Mouse (Mus musculus) kidney, postnatal 36 days (tissue): ENCODE data around the gene Cela3b.

Experiments used
- DNase-seq, 2 experiments: peaks; one replicate each; pipeline ENCODE4 v3.0.0; 2021 to 2022; ENCODE audit warnings: mixed read lengths in 2 of 2

The Cela3b gene

DNA sequence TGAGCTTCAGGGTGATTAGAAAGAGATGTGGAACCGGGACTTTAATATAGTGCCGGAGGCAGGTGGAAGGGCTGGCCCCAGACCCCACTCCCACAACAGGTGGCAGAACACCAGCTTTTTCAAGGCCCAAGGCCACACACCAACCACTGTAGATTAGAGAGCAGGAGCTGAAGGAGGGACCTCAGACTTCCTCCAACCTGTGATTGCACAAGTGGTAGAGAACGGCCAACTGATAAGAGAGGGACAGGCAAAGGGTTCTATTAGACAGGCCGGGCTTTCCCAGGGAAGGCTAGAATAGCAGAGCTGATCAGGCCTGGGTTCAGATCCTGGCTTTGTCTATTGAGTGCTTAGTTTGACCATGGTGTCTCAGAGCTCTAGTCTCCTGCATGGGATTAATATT is at the start of gene Cela3b:
Gene Cela3b (minus strand): TSS at position 39 of the 400 bp plus-strand sequence.
- DNase-seq, result no peak

DNA sequence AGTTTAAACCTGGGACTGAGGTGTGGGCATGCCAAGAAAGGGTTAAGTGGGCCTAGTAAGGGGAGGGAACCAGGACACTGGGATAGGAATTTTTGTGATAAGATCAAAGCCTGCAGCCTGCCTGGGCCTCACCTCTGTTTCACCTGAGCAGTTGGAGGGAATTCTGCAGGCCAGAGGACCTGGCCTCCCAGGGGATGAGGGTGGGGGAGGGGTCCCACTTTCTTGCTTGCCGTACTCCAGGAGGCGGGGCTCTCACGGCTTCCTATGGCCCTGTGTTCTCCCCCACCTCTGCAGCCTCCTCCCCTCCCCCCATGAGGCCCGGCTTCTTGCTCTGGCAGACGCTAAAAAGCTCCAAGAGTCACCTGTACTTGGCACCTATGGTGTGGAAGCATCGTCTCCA is 49.4 kb upstream of the Cela3b start:
- peak; percentile 69 to 74 for DNase-seq

DNA sequence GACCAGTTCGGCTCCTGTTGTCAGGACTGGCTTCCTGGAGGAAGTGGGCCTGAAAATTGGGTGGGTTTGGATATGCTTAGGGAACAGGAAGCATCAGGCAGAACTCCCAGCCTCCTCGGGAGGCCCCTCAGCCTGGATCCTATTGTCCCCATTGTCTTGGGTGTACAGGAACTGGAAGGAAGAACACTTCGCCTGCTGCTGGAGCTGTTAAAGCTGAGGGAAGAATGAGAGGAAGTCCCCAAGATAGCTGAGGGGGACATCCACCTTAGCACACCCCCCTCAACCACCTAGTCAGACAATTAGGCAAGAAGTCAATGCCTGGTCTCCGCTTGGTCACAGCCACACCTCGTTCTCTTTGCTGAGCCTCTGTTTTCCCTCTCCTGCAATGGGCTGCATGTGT is 48.0 kb upstream of the Cela3b start:
- DNase-seq, result peak in 1 of 2 experiments; percentile 57

DNA sequence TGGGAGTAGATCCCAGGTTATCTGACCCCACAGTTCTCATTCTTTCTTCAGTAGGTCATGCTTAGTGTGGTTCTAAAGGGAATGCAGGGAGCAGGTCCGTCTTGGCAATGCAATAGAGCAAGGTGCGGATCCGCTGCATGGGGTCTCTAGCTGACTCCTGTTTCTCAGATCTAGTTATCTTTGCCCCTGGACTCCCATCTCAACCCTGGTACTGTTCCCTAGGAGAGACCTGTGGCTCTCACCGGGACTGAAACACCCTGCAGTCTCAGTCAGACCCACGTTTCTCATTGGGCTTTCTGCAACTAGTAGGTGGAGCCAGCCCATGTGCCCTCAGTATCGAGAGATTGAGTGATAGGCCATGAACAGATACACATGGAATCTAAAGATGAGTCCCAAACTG is 47.3 kb upstream of the Cela3b start:
- no peak for DNase-seq

DNA sequence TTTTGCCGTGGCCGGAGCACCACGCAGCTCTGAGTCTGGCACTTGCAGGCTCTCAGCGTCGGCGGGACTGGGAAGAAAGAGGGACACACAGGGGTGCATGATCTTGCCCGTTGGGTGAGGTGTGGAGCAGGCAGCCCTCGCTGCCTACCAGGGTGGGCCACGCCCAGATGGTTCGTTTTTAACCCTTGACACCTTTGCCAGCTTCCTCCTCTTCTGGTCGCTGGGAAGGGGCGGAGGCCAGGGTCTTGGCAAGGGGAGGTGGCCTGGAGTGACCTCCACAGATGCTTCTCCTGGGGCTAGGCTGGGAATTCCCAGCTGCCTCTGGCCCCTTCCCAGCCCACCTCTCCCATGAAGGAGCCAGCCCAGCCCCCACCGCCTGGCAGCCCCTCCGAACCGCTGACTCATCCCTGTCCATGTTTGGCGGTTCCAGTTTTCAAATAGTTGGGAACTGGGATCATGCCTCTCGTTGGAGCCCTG is 46.5 kb upstream of the Cela3b start:
- DNase-seq, result peak in 1 of 2 experiments; percentile 44

DNA sequence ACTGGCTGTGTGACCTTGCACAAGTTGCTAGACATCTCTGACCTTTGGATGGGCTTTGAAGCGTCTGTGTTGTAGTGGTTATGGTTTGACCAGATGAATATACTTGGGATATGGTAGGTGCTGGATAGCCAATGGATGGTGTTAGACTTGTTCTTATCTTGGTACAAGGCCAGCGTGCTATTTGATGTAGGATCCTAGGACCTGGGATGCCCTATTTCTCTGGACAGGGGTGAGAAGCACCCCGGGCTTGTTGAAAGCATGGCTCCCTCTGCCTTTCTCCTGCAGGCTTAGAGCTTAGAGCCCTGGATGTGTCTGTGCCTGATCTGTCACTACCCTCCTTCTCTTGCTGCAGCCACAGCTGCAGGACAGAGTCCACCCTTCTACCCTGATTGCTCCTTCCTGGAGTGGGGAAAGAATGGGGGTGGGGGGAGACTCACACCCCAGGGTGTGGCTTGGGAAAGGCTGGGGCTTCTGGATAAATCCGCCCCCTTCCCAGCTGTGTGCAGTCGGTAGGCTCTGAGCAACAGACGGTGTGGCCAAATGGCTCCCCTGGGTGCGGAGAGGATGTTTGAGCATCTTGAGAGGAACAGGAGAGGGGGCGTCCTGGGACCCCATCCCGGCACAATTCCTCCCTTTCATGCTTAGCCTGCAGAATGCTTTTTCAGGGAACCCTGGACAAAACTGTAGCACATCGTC is 45.9 kb upstream of the Cela3b start:
- peak in 1 of 2 experiments; percentile 47 for DNase-seq

DNA sequence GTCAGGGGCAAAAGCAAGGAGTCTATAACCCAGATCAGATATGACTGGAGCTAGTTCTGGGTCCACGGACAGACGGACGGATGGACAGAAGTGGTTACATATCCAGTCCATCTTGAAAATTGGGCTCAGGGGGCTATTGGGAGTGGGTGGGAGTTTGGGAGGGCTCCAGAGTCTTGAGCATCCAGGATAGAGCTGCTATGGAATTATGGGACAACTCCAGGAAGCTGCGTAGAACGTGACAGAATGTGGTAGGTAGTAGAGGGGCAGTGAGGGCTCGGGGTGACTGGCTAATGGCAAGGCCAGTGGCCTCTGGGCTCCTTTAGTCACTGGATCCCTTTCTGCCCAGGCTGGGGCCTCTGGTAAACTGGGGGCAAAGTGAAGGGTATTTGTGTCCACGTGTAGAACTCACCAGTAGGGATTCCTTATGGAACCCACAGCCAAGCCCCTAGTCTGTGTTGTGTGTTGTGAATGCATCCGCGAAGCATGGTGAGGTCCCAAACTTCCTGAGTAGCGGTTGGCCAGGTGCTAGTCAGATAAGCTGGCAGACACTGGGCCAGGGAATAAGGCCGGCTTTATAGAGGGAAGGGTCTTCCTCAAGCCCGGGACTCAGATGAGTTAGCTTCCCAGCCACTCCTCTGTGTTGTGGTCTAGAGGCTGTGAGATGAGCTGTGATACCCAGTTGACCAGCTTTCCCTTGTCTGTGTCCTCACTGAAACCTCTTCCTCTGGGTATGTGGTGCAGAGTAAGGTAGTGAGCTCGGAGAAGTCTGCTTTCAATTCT is 45.1 kb upstream of the Cela3b start:
- DNase-seq, result no peak

DNA sequence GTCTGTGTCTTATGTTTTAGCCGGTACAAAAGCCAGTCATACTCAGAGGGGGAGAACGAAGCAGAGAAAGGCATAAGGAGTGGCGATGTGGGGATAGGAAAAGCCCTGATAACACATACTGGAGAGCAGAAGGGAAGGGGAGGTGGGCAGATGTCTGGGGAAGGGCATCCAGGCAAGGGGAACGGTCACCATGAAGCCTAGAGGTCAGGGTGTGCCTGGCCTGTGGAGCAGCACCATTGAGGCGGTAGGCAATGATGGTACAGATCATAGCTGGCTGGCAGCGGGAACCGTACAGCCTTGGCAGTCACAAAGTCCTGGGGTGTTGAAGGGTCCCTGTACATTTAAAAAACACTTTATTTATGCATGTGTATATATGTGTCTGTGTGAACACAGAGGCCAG is 44.4 kb upstream of the Cela3b start:
- no peak for DNase-seq

DNA sequence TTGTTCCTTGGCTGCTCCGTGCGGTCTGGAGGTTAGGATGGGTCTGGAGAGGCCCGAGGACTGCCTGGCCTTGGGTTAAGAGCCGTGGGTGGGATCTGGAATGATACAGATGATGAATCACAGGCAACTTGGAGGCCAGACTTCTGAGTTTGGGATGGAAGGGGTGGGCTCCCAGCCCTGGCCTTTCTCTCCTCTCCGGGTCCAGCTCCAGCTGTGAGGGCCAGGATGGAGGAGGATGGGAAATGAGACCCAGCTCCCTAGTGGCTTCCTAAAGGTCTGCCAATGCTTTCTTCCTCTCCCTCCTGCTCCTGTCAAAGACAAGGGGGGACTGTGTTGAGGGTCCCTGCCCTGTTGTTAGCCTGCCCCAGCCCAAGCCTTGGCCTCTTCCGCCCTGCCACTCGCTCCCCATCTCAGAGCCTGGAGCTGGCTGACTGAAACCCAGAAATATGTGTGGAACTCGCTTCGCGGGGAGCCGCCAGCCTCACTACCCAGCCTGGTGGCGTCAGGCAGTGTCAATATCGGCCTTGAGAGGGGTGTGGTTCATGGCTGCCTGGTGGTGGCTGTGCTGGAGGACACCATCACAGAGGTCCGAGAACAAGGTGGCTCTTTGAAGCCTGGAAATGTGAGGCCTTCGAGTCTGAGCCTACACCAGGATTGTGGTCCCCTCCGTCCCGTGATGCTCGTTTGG is 43.5 kb upstream of the Cela3b start:
- no peak for DNase-seq

DNA sequence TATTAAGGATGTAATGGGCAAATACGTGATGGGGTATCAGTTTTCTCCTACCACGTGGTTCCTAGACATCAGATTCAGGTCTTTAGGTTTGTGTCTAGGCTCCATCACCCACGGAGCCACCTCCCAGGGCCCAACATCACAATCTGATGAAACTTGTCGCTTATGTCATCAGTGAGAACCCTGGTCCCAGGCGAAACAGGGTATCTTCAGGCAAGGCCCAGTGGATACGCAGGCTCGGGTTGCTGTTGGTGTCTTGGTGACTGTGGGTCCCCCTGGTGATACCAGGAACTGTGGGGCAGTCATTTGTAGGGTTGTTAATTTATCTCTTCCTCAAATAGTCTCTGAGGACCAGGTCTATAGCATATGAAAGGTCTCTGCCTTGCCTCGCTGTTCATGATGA is 42.9 kb upstream of the Cela3b start:
- no peak for DNase-seq

DNA sequence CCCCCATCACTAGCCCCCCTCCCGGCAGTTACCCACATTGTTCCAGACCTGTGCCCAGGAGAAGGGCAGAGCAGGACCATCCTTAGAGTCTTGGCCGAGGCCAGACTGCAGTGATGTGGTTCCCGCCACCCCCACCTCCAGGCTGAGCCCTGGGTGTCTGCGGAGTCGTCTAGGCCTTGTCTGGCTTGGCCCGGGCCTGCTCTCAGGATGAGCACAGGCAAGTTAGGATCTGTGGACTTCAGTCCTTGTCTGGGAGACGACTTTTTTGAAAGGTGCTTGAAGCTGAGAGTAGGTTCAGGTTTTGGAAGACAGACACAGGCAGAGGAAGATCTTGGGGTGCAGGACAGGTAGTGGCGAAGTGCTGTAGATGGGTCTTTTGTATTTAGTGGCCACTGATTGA is 41.0 kb upstream of the Cela3b start:
- DNase-seq, result no peak

DNA sequence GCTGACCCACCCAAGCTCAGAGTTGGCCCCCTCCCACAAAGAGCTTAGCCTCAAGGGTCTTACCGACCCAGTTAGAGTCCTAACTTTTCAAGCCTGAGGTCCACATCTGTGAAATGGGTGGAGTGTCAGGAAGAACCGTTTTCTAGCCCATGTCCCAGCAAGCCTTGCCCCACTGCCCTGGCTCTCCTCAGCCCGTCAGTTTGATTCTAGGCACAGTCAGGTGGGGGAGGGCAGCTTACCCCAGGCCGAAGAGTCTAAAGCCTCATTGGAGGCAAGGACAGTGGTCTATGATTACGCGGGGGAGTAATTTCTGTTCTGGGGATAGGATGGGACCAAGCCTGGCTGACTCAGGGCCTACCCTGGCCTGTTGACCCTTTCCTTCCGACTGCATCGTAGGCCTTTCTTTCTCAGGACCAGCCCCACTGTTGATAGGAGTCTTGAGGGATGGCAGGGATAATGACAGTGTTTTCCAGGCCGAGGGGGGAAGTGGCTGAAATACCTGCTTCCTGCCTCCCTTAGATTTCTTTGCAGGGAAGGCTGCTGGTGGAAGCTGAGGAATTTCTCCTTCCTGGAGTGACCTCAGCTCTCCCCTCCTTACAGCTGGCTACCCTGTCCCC is 40.5 kb upstream of the Cela3b start:
- DNase-seq, result peak in 1 of 2 experiments; percentile 37

DNA sequence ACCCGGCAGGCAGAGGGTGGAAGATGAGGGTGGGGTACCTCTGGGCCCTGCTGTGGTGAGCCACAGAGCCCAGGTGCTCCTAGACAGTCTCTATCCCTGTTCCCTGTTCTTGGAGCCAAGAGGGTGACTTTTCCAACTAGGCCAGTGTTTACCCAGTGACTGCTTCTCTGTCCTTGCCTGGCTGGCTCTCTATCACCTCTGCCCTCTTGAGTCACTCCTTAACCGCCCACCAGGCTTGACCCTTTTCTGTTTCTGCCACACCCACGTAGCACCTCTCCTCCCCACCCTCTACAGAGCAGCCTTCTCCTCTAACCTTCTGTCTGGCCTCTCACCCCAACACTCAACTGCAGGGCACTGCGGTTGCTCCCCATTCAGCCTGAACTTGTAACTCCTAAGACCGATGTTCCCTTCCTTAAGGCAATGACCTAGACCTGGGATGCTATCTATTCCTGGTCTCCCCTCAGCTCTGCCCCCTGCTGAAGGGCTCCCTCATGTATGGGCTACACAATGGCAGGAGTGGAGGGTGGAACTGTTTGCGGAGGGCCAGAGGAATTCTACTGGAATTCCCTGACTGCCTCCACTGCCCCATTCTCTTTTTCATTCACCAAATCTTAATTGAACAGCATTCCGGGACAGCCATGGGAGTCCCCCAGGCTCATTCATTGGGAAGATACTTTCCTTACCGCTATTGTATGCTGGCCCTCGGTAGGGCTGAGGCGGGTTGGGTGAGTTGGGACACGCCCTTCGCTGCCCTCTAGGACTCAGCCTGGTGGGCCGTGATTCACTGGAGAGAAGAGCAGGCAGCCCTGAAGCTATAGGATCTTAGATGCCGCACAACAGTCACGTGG is 39.7 kb upstream of the Cela3b start:
- DNase-seq, result no peak

DNA sequence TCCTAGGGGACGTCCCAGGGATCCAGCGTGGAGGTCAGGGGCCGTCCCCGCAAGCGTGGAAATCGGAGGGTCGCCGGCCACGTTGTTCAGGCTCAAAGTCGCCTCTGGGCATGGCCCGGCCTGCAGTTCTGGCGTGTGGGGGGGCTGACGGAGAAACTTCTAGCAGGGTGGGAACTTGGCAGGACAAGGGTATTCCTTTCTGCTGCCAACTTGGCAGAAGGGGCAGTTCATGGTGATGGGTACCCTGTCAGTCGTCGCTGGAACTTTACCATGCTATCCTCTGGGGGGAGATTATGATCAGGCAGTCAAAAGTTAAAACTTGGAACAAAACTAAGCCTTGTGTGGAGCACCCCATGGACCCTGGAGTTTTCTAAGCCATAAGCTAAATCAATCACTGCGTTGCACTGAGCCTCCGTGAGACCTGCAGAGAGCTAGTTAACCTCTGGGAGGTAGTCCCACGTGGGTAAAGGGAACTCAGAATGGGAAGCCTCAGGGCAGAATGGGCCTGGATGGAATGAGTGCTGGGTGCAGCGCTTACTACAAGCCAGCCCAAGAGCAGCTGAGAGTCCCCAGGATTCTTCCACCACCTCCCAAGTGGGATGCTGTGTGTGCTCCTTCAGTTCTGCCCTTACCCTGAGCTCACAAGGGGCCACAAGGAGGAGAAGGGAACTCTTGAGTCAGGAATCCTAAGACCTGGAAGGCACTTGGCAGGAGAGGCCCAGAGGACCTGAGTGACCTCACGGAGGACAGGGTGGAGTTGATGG is 38.9 kb upstream of the Cela3b start:
- peak in 1 of 2 experiments; percentile 47 for DNase-seq

DNA sequence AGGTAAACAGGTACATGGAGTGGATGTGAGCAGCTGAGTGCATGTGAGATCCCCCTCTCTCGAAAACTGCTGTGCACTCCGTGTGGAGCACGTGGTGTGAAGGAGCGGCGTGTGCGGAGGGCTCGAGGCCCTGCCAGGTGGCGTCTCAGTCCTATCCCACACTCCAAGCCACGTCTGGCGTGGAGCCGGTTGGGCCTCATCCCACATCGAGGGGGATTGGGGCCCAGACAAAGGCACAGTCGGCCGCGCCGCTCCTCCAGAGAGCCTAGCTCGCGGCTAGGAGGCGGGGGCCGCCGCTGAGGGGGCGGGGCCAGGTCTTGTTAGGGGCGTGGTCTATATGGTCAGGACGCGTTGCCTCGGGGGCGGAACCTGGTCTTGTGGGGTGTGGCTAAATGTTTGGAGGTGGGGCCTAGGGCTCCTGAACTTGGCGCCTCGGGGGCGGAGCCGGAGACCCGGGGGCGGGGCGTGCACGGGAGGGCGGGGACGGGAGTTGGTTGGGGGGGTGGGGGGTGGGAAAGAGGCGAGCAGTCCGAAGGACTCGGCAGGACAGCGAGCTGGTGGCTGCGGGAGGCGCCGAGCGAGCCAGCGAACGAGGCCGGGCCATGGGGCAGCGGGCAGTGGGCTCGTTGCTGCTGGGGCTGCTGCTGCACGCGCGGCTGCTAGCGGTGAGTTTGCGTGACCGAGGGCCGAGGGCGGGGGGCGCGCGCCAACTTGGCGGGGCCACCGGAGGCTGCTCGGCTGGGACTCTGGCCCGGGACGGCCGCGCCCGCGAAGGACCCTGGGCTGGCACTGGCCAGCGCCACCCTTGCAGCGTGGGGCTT is 38.1 kb upstream of the Cela3b start, which contains the start of gene Hspg2:
Gene Hspg2 (plus strand): TSS at position 510 of the 821 bp plus-strand sequence.
- peak; percentile 95 to 98 for DNase-seq

DNA sequence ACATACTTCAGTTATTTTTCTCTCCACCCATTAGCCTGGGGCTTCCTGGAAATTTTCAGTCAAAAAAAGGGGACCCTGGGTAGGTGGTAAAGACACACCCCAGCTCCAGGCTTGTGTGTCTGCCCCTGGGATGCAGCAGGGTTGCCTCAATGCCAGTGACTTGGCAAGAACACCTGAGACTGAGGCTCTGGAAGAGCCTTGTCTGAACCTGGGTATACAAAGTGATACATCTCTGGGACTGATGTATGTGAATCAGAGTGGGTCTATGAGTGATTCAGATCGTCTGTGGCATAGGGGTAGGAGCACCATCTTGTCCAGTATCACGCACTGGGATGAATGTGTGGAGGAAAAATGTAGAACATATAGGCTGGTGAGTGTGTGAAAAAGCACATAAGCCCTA is 37.2 kb upstream of the Cela3b start:
- no peak for DNase-seq

DNA sequence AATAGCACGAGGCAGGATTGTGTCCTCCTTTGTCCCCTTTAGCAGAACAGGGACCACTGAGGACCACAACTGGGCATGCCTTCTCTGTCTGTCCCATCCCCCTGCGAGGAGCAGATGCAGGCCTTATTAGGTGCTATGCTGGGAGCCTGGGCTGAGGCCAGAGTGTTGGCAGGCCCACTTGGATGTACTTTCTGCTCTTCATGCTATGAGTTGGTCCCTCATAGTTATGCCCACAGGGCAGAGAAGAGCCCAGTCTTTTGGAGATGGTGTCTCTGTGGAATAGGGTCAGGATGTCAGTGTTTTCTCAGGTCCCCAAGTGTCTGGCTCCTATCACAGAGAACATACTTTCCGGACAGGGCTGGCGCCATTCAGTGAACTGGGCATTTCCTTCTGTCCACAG is 36.7 kb upstream of the Cela3b start:
- no peak for DNase-seq

DNA sequence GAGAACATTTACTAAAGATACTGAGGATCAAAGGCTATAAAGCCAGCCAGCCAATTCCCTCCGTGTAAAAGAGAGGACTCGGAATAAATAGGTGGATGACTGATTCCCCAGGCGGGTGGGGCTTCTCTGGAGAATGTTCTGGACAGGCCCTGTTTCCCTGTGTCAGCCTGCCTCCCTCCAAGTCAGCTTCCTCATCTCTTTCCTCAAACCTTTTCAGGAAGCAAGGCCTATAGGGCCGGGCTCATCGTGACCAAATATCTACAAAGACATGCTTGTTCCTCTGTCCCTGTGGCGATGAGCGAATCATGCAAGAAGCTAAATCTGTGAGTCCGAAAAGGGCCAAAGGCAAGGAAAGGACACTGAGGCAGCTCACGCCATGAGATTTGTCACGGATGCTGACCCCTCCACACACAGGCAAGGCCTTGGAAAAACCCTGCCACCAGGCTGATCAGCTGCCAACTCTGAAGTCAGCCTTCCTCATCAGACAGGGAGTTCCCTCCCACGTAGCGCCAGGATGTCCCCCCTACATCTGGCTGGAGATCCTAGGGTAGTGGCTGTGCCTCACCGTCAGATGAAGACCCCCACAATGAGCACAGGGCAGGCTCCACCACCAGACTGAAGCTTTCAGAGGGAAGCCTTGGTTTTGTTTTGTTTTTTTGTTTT is 34.9 kb upstream of the Cela3b start:
- peak in 1 of 2 experiments; percentile 60 for DNase-seq

DNA sequence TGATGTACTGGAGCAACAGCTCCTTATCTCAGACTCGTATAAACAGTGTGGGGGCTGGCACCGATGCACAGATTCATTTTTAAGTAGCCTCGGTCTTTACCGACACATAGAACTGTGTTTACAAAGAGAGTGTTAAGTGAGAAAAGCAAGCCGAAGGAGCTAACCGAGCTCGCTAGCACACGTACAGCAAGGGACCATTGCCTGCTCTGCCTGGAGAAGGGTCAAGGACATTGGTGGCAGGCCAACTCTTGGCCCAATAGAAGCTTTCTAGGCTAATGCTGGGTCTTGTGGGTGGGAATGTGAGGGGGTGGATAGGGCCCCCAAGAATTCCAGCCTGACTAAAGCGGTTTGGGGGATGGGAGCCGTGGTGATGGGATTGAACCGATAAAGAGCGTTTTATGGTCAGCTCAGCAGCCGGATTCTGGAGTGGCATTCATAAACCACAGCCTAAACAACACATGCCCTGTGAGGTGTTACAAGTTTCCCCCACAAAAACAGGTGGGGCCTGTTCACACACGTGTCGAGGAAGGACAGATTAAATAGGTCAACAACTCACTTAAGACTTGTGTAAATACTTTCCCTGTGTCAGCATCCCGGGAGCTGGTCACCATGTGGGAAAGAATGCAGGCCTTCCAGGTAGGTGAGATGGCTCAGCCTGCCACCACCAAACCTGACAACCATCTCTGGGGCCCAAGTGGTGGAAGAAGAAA is 31.8 kb upstream of the Cela3b start:
- no peak for DNase-seq
